Mouse (Mus musculus) kidney, adult 18-20 months (tissue): ENCODE data around the gene Hist2h2bb.

Experiments
- DNase-seq: peaks from one replicate; pipeline ENCODE4 v3.0.0; 2021

Hist2h2bb gene

GRCm38 (mm10) chr3:96312341-96313098, 43.0 kb downstream of the Hist2h2bb start:
- DNase-seq = no peak
